Mouse (Mus musculus) lung, embryonic 16.5 days (tissue): ENCODE measurements around the gene Pamr1. TPM values are rescaled to one million over a fixed set of nuclear protein-coding genes. Genes with fewer than 3 reads are reported as not detected.
A peak's percentile ranks its signal among the peaks of the same experiment; 100 is the strongest.

Experiments
- ATAC-seq: fragments of 200-750 bp; cut with Nextera tagmentation; 2 replicates; pipeline ENCODE4 v1.8.0; 2017; ENCODE audit warnings: low read depth, mild to moderate bottlenecking, moderate library complexity
- H3K27ac ChIP-seq: fragments of 300-500 bp; sonication (generic); 2 replicates; pipeline ENCODE4 v1.5.1; 2014; ENCODE audit warnings: mild to moderate bottlenecking, control low read depth, low read length
- H3K27me3 ChIP-seq: fragments of 300-500 bp; sonication (generic); 2 replicates; pipeline ENCODE4 v1.6.1; 2014; ENCODE audit warnings: low read depth, low read length, mixed read lengths; ENCODE audit not compliant: control insufficient read depth, insufficient read depth
- H3K36me3 ChIP-seq: fragments of 300-500 bp; sonication (generic); 2 replicates; pipeline ENCODE4 v1.6.1; 2014; ENCODE audit warnings: low read length; ENCODE audit not compliant: control insufficient read depth, insufficient read depth
- H3K4me1 ChIP-seq: fragments of 300-500 bp; sonication (generic); replicated peaks from 2 replicates; pipeline ENCODE4 v1.6.1; 2014; ENCODE audit warnings: low read length, mixed read lengths; ENCODE audit not compliant: control insufficient read depth, insufficient read depth
- H3K4me2 ChIP-seq: fragments of 300-500 bp; sonication (generic); 2 replicates; pipeline ENCODE4 v1.6.1; 2014; ENCODE audit warnings: low read depth, low read length, control low read depth
- H3K4me3 ChIP-seq: fragments of 300-500 bp; sonication (generic); 2 replicates; pipeline ENCODE4 v1.5.1; 2014; ENCODE audit warnings: mild to moderate bottlenecking, low read length, control low read depth
- H3K9ac ChIP-seq: fragments of 300-500 bp; sonication (generic); 2 replicates; pipeline ENCODE4 v1.6.1; 2014; ENCODE audit warnings: low read length, control low read depth
- H3K9me3 ChIP-seq: fragments of 300-500 bp; sonication (generic); 2 replicates; pipeline ENCODE4 v1.6.1; 2016; ENCODE audit warnings: low read length; ENCODE audit not compliant: control insufficient read depth
- WGBS: fragments of 180-500 bp; shearing (Covaris S2); extraction: QIAGEN DNeasy Blood & Tissue Kit; methylation state at CpG from one replicate; pipeline ENCODE4 v1.1.7; 2014; 5-methylcytosine and 5-hydroxymethylcytosine counted together
- polyA plus RNA-seq: library from polyadenylated mRNA; unstranded; fragments of >200 nt; fragmentation: Nextera tagmentation; extraction: Ambion mirVana; gene quantifications from 2 replicates; pipeline ENCODE4 v1.2.1, GENCODE M21; 2015

Pamr1 gene
- polyA plus RNA-seq, 1 experiment from 2014 or later: 19.5 TPM

DNA sequence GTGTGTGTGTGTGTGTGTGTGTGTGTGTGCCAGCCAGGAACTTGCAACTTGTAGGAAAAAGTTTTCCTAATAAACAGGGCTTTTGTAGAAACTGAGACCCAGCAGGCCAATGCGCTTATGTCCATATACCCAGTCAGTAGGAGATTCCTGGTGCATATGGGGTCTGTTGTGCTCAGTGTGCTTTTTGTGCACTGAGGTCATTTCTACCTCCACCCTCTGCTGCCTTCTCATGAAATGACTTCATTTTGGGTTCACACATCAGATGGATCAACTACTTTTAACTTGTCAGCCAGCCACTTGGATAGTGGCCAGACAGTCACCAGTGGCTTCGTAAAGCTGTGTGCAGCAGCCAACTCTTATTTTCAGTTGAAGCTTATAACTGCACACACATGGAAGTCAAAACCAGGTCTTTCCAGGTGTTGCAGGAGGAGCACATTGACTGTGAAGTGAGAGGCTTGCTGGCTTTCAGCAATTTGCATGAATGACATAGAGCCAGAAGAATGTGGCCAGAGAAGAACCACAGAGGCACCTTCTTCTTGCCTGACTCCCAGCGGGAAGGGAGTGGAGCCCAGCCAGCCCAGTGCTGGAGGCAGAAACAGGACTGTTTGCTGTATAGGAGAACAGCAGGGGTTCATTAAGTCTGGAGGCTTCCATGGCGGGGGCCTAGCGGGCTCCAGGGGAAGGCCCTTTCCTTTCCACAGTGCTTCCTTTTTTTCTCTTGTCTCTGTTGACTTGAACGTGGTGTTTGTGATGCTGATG, 5.7 kb upstream of the Pamr1 start:
- no peak overlapping the region for H3K27ac ChIP-seq
- H3K9ac ChIP-seq: no peak overlapping the region
- 38% methylated on average over 6 of the region's 6 CpGs for WGBS
- H3K36me3 ChIP-seq: no peaks in the 10 kb centered on the region
- no peak overlapping the region for H3K4me2 ChIP-seq
- H3K4me3 ChIP-seq: no peak overlapping the region
- no peaks in the 10 kb centered on the region for H3K9me3 ChIP-seq
- peaks cover 6% of the 10 kb centered on the region for H3K4me1 ChIP-seq
- no peaks in the 10 kb centered on the region for H3K27me3 ChIP-seq
- 0 out of 2 replicates have a peak, but pooled peaks have one; percentile 31 for ATAC-seq

DNA sequence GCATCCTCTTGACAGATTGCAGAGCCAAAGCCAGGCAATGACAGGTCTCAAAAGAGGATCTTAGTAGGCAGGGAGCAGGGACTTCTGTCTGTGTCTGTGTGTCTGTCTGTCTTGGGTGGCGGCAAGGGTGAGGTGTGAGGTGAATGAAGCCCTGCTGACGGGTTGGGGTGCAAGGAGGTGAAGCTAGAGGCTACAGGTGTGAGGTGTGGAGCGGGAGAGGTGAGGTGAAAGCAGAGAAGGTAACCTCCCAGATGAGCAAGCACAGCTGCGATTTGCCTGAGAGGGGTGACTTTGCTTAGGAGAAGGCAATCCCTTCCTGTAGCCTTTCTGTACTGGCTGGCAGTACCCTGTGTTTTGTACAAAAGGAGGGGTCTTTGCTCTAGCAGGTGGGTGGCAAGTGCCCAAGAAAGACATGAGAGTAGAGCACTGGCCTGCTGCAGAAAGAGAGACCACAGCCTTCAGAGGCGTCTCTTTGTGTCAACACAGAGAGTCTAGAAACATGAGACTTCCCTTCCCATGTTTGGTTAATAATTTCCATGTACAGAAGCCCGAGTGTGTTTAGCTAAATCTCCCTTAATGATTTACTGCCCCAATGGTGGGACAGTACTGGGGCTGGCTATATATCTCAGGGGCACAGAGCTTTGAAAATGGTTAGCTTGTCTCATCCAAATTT, 1.2 kb downstream of the Pamr1 start:
- peaks cover 22% of the 10 kb centered on the region for H3K4me1 ChIP-seq
- H3K27ac ChIP-seq: no peak overlapping the region; the same call in 1 of the 2 replicates
- H3K9ac ChIP-seq: peak overlapping the region; percentile 46
- peak overlapping the region; percentile 44 for H3K4me3 ChIP-seq
- 20% methylated on average over 6 of the region's 6 CpGs for WGBS
- no peaks in the 10 kb centered on the region for H3K27me3 ChIP-seq
- H3K36me3 ChIP-seq: no peaks in the 10 kb centered on the region
- ATAC-seq: peak; percentile 41; the same call in 1 of the 2 replicates
- no peaks in the 10 kb centered on the region for H3K9me3 ChIP-seq
- H3K4me2 ChIP-seq: peak overlapping the region; percentile 65

- Histone ChIP-seq H3K4me1 (peaks cover 22% of the 10 kb centered on the region), H3K9me3 (no peaks in the 10 kb centered on the region), H3K27me3 (no peaks in the 10 kb centered on the region), H3K27ac (peak overlapping the region; percentile 31; the same call in 1 of the 2 replicates), H3K4me2 (no peak overlapping the region; the same call in none of the 2 replicates), H3K36me3 (no peaks in the 10 kb centered on the region), H3K4me3 (no peak overlapping the region), H3K9ac (no peak overlapping the region; the same call in 1 of the 2 replicates)
- peak; percentile 37; the same call in 1 of the 2 replicates for ATAC-seq
- 18% methylated on average over 3 of the region's 3 CpGs for WGBS
Observed at GRCm38 (mm10) chr2:102551594-102551993, 1.8 kb downstream of the Pamr1 start.

DNA sequence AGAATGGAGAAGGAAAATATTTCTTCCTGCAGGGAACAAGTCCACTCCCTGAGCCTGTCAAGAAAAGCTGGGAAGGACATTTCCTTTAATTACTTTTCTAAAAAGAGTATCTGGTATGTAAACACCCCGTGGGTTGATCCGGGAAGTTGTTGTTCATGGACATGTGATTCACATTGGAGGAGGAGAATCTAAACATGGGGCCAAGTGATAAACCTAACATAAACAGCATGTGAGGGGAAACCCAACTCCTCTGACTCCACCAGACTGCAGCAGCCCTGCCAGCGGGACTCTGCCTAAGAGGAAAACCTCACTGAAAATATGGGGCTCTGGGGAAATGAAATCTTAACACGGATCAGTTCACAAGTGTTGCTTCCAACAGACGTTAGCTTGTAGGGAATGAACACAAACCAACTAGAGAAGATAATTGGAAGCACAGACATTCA, 2.3 kb downstream of the Pamr1 start:
- Histone ChIP-seq H3K27me3 (no peaks in the 10 kb centered on the region), H3K4me2 (peak overlapping the region; percentile 17; the same call in 1 of the 2 replicates), H3K9me3 (no peaks in the 10 kb centered on the region), H3K4me1 (peaks cover 22% of the 10 kb centered on the region), H3K9ac (no peak overlapping the region), H3K4me3 (no peak overlapping the region), H3K36me3 (no peaks in the 10 kb centered on the region), H3K27ac (peak overlapping the region; percentile 31; the same call in 1 of the 2 replicates)
- peak; percentile 48 for ATAC-seq
- 10% methylated on average over 5 of the region's 5 CpGs for WGBS

- Histone ChIP-seq H3K27ac (no peak overlapping the region), H3K4me3 (no peak overlapping the region), H3K36me3 (no peaks in the 10 kb centered on the region), H3K27me3 (no peaks in the 10 kb centered on the region), H3K9ac (no peak overlapping the region), H3K4me1 (peaks cover 4% of the 10 kb centered on the region; the same call in 1 of the 2 replicates), H3K9me3 (no peaks in the 10 kb centered on the region), H3K4me2 (no peak overlapping the region)
- WGBS: 63% methylated on average over 4 of the region's 4 CpGs
- ATAC-seq: no peak
Observed at GRCm38 (mm10) chr2:102557085-102557484, 7.3 kb downstream of the Pamr1 start.

GRCm38 (mm10) chr2:102558965-102559364, 9.2 kb downstream of the Pamr1 start:
- Histone ChIP-seq H3K4me1 (no peaks in the 10 kb centered on the region), H3K27me3 (no peaks in the 10 kb centered on the region), H3K4me3 (no peak overlapping the region), H3K36me3 (no peaks in the 10 kb centered on the region), H3K9ac (no peak overlapping the region), H3K27ac (peak overlapping the region; percentile 4; the same call in 1 of the 2 replicates), H3K4me2 (no peak overlapping the region), H3K9me3 (no peaks in the 10 kb centered on the region)
- 48% methylated on average over 12 of the region's 12 CpGs for WGBS
- ATAC-seq: peak; percentile 93

- H3K27ac ChIP-seq: no peak overlapping the region
- no peak overlapping the region for H3K9ac ChIP-seq
- H3K27me3 ChIP-seq: no peaks in the 10 kb centered on the region
- 78% methylated on average over 1 of the region's 1 CpGs for WGBS
- H3K4me1 ChIP-seq: no peaks in the 10 kb centered on the region
- ATAC-seq: no peak
- no peak overlapping the region for H3K4me3 ChIP-seq
- no peaks in the 10 kb centered on the region for H3K36me3 ChIP-seq
- no peaks in the 10 kb centered on the region for H3K9me3 ChIP-seq
- H3K4me2 ChIP-seq: no peak overlapping the region
Observed at GRCm38 (mm10) chr2:102563848-102564247, 14.0 kb downstream of the Pamr1 start.

- 79% methylated on average over 4 of the region's 4 CpGs for WGBS
- no peak overlapping the region for H3K4me2 ChIP-seq
- H3K27me3 ChIP-seq: no peaks in the 10 kb centered on the region
- ATAC-seq: no peak
- no peaks in the 10 kb centered on the region for H3K9me3 ChIP-seq
- no peak overlapping the region for H3K9ac ChIP-seq
- no peaks in the 10 kb centered on the region for H3K4me1 ChIP-seq
- no peak overlapping the region for H3K27ac ChIP-seq
- H3K4me3 ChIP-seq: no peak overlapping the region
- no peaks in the 10 kb centered on the region for H3K36me3 ChIP-seq
Observed at GRCm38 (mm10) chr2:102579248-102579647, 29.4 kb downstream of the Pamr1 start.

GRCm38 (mm10) chr2:102589977-102590376, 40.2 kb downstream of the Pamr1 start:
- H3K9me3 ChIP-seq: no peaks in the 10 kb centered on the region
- H3K4me3 ChIP-seq: no peak overlapping the region
- no peaks in the 10 kb centered on the region for H3K36me3 ChIP-seq
- WGBS: 40% methylated on average over 2 of the region's 2 CpGs
- no peak overlapping the region for H3K4me2 ChIP-seq
- H3K27ac ChIP-seq: no peak overlapping the region
- no peaks in the 10 kb centered on the region for H3K4me1 ChIP-seq
- ATAC-seq: no peak
- no peak overlapping the region for H3K9ac ChIP-seq
- H3K27me3 ChIP-seq: no peaks in the 10 kb centered on the region
